Mouse (Mus musculus): ENCODE data around the gene Fanca. TPM values are rescaled to one million over a fixed set of nuclear protein-coding genes. Genes with fewer than 3 reads are reported as not detected.
A peak's percentile ranks its signal among the peaks of the same experiment; 100 is the strongest.

Fanca gene
- total and polyA plus RNA-seq, 2 experiments from 2014 or later: 6.7 to 37.1 TPM

DNA sequence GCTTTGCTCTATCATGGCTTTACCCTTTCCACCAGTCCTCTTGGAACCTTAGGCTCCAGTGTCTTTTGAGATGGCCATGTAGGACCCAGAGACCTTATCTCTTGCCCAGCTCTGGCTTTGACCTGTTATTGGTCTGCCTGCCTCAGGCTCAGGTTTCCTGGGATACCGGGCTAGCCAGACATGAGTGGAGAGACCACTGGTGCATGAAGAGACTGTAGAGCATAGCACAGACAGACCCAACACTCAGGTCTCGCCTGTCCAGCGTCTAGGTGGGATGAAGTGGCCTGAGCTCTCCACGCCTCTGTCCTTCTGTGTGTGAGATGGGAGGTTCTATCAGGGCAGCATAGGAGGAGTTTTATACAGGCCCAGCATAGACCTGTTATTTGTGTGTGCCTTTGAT is 30.7 kb upstream of the Fanca start:
- no peaks in the 10 kb centered on the region for H3K4me1 ChIP-seq (ENCODE audit: control insufficient read depth, insufficient read depth)
- no peaks in the 10 kb centered on the region for H3K36me3 ChIP-seq (replicated peaks; ENCODE audit: control insufficient read depth, insufficient read depth, low read length)
- ATAC-seq (ENCODE audit: insufficient read depth, low read depth) (no peak), DNase-seq (ENCODE audit: low spot score) (no peak)
- no peak overlapping the region for H3K27ac ChIP-seq (ENCODE audit: low read depth)
- H3K4me2 ChIP-seq (ENCODE audit: low read depth, low read length): no peak overlapping the region
- H3K9me3 ChIP-seq (replicated peaks; ENCODE audit: control insufficient read depth, low read length): no peaks in the 10 kb centered on the region
- TF ChIP-seq EP300 (IDR thresholded peaks at IDR 0.05; ENCODE audit: low read depth) (no peak), CTCF (IDR thresholded peaks at IDR 0.05; ENCODE audit: low read depth) (no peak)
- H3K4me3 ChIP-seq (ENCODE audit: low read depth, low read length): no peak overlapping the region
- H3K9ac ChIP-seq (replicated peaks; ENCODE audit: low read depth, low read length): no peak overlapping the region
- peaks cover 4% of the 10 kb centered on the region for H3K27me3 ChIP-seq (ENCODE audit: control insufficient read depth, insufficient read depth, low read length)
- WGBS: 81% methylated on average over 4 of the region's 4 CpGs

GRCm38 (mm10) chr8:123348237-123348843 is 30.0 kb upstream of the Fanca start:
- no peak overlapping the region for H3K4me3 ChIP-seq (ENCODE audit: low read depth, low read length)
- peak; percentile 59; the same call in 1 of the 2 replicates for ATAC-seq (ENCODE audit: insufficient read depth, low read depth)
- 26% methylated on average over 9 of the region's 9 CpGs for WGBS
- H3K27me3 ChIP-seq (ENCODE audit: control insufficient read depth, insufficient read depth, low read length): no peaks in the 10 kb centered on the region
- H3K9ac ChIP-seq (replicated peaks; ENCODE audit: low read depth, low read length): no peak overlapping the region
- DNase-seq (ENCODE audit: low spot score): peak; percentile 65
- no peaks in the 10 kb centered on the region for H3K36me3 ChIP-seq (replicated peaks; ENCODE audit: control insufficient read depth, insufficient read depth, low read length)
- TF ChIP-seq CTCF (IDR thresholded peaks at IDR 0.05; ENCODE audit: low read depth) (no peak), EP300 (IDR thresholded peaks at IDR 0.05; ENCODE audit: low read depth) (no peak)
- H3K4me2 ChIP-seq (ENCODE audit: low read depth, low read length): no peak overlapping the region
- no peaks in the 10 kb centered on the region for H3K4me1 ChIP-seq (ENCODE audit: control insufficient read depth, insufficient read depth)
- H3K27ac ChIP-seq (ENCODE audit: low read depth): no peak overlapping the region
- H3K9me3 ChIP-seq (replicated peaks; ENCODE audit: control insufficient read depth, low read length): no peaks in the 10 kb centered on the region

DNA sequence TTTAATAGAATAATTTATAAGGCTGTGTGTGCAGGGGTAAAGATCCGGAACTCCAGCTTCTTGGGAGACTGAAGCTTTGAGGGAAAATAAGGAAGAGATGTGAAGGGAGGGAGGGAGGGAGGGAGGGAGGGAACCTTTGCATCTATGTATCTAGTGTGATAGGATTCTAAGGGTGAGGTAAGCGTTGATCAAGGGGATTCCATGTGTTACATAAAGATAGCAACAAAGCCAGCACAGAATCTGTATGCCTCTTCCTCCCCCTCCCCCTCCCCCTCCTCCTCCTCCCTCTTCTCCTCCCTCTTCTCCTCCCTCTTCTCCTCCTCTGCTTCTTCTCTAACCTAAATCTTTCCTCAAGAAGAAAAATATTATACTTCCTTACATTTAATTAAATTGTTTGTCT is 28.9 kb upstream of the Fanca start:
- H3K9ac ChIP-seq (replicated peaks; ENCODE audit: low read depth, low read length): no peak overlapping the region
- no peaks in the 10 kb centered on the region for H3K36me3 ChIP-seq (replicated peaks; ENCODE audit: control insufficient read depth, insufficient read depth, low read length)
- no peak for TF ChIP-seq CTCF (IDR thresholded peaks at IDR 0.05; ENCODE audit: low read depth)
- no peak for TF ChIP-seq EP300 (IDR thresholded peaks at IDR 0.05; ENCODE audit: low read depth)
- 46% methylated on average over 2 of the region's 2 CpGs for WGBS
- no peak overlapping the region for H3K4me2 ChIP-seq (ENCODE audit: low read depth, low read length)
- H3K27ac ChIP-seq (ENCODE audit: low read depth): no peak overlapping the region
- H3K4me3 ChIP-seq (ENCODE audit: low read depth, low read length): no peak overlapping the region
- no peaks in the 10 kb centered on the region for H3K27me3 ChIP-seq (ENCODE audit: control insufficient read depth, insufficient read depth, low read length)
- H3K4me1 ChIP-seq (ENCODE audit: control insufficient read depth, insufficient read depth): no peaks in the 10 kb centered on the region
- ATAC-seq (ENCODE audit: insufficient read depth, low read depth): no peak
- no peaks in the 10 kb centered on the region for H3K9me3 ChIP-seq (replicated peaks; ENCODE audit: control insufficient read depth, low read length)
- DNase-seq (ENCODE audit: low spot score): no peak

DNA sequence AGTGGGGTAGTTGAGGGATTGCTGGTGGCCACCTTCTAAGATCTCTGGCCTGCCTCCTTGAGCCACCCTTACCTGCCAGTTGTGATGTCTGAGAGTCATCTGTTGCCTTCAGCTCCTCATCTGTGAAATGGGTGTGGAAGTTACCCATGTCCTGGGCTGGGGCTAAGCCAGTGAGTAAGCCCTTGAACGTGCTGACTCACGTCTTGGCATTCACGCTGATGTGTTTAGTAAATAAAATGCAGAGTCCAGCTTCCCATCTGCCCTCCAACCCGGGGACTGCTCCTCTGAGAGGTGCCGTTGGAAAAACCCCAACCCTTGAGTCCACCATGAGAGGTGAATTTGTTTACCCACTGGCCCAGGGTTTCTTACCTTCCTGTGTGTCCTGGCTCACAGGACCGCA is 27.5 kb upstream of the Fanca start:
- Histone ChIP-seq H3K27me3 (ENCODE audit: control insufficient read depth, insufficient read depth, low read length) (no peaks in the 10 kb centered on the region), H3K27ac (ENCODE audit: low read depth) (no peak overlapping the region), H3K36me3 (replicated peaks; ENCODE audit: control insufficient read depth, insufficient read depth, low read length) (no peaks in the 10 kb centered on the region), H3K9ac (replicated peaks; ENCODE audit: low read depth, low read length) (no peak overlapping the region), H3K4me2 (ENCODE audit: low read depth, low read length) (no peak overlapping the region), H3K9me3 (replicated peaks; ENCODE audit: control insufficient read depth, low read length) (no peaks in the 10 kb centered on the region), H3K4me3 (ENCODE audit: low read depth, low read length) (no peak overlapping the region), H3K4me1 (ENCODE audit: control insufficient read depth, insufficient read depth) (no peaks in the 10 kb centered on the region)
- no peak for TF ChIP-seq EP300 (IDR thresholded peaks at IDR 0.05; ENCODE audit: low read depth)
- TF ChIP-seq CTCF (IDR thresholded peaks at IDR 0.05; ENCODE audit: low read depth): no peak
- ATAC-seq (ENCODE audit: insufficient read depth, low read depth): no peak
- DNase-seq (ENCODE audit: low spot score): no peak
- 86% methylated on average over 6 of the region's 6 CpGs for WGBS

DNA sequence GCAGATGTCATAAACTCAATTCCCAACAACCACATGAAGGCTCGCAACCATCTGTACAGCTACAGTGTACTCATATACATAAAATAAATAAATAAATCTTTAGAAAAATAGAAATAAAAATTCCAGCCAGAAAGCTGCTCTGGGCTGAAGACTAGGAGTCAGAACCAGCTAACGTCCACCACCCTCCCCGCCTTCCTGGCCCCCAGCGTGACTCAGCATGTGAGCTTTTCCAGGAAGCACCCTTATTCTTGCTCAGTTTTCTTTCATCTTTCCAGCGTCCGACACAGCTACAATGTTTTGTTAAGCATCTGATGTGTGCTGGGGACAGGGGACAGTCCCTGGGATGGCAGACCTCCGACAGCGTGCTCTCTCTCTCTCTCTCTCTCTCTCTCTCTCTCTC is 26.8 kb upstream of the Fanca start:
- H3K27me3 ChIP-seq (ENCODE audit: control insufficient read depth, insufficient read depth, low read length): no peaks in the 10 kb centered on the region
- no peak overlapping the region for H3K4me2 ChIP-seq (ENCODE audit: low read depth, low read length)
- no peaks in the 10 kb centered on the region for H3K36me3 ChIP-seq (replicated peaks; ENCODE audit: control insufficient read depth, insufficient read depth, low read length)
- ATAC-seq (ENCODE audit: insufficient read depth, low read depth): no peak
- DNase-seq (ENCODE audit: low spot score): no peak
- H3K4me3 ChIP-seq (ENCODE audit: low read depth, low read length): no peak overlapping the region
- WGBS: 71% methylated on average over 8 of the region's 8 CpGs
- no peaks in the 10 kb centered on the region for H3K9me3 ChIP-seq (replicated peaks; ENCODE audit: control insufficient read depth, low read length)
- no peak overlapping the region for H3K27ac ChIP-seq (ENCODE audit: low read depth)
- H3K4me1 ChIP-seq (ENCODE audit: control insufficient read depth, insufficient read depth): no peaks in the 10 kb centered on the region
- H3K9ac ChIP-seq (replicated peaks; ENCODE audit: low read depth, low read length): no peak overlapping the region
- TF ChIP-seq EP300 (IDR thresholded peaks at IDR 0.05; ENCODE audit: low read depth): no peak
- no peak for TF ChIP-seq CTCF (IDR thresholded peaks at IDR 0.05; ENCODE audit: low read depth)

GRCm38 (mm10) chr8:123343422-123343821 is 25.0 kb upstream of the Fanca start:
- Histone ChIP-seq H3K27ac (ENCODE audit: low read depth) (no peak overlapping the region), H3K36me3 (replicated peaks; ENCODE audit: control insufficient read depth, insufficient read depth, low read length) (no peaks in the 10 kb centered on the region), H3K4me1 (ENCODE audit: control insufficient read depth, insufficient read depth) (no peaks in the 10 kb centered on the region), H3K27me3 (ENCODE audit: control insufficient read depth, insufficient read depth, low read length) (no peaks in the 10 kb centered on the region), H3K4me2 (ENCODE audit: low read depth, low read length) (no peak overlapping the region), H3K4me3 (ENCODE audit: low read depth, low read length) (no peak overlapping the region), H3K9ac (replicated peaks; ENCODE audit: low read depth, low read length) (no peak overlapping the region), H3K9me3 (replicated peaks; ENCODE audit: control insufficient read depth, low read length) (no peaks in the 10 kb centered on the region)
- DNase-seq (ENCODE audit: low spot score): no peak
- TF ChIP-seq CTCF (IDR thresholded peaks at IDR 0.05; ENCODE audit: low read depth) (no peak), EP300 (IDR thresholded peaks at IDR 0.05; ENCODE audit: low read depth) (no peak)
- WGBS: 58% methylated on average over 12 of the region's 12 CpGs
- ATAC-seq (ENCODE audit: insufficient read depth, low read depth): no peak
